Mouse (Mus musculus) hematopoietic stem cell, adult 5-6 weeks (primary cell): ENCODE data around the gene AC131692.1. TPM values are rescaled to one million over a fixed set of nuclear protein-coding genes. Genes with fewer than 3 reads are reported as not detected.
"Not testable (repeated sequence)": the region's sequence is repeated elsewhere in the genome, so short reads cannot be mapped to it uniquely, and the experiment has no call there.

Experiments
- ATAC-seq, 2 experiments: fragments of 125-278 bp in 1 of 2; replicated peaks in 1 of 2; 2 replicates each; pipeline ENCODE4 v1.8.0; 2016 to 2017; ENCODE audit warnings: inconsistent platforms in 2 of 2, mild to moderate bottlenecking in 2 of 2, moderate number of reproducible peaks in 2 of 2, low read depth in 1 of 2, moderate TSS enrichment in 1 of 2; ENCODE audit not compliant: low FRiP score in 2 of 2, poor library complexity in 2 of 2, severe bottlenecking in 2 of 2, insufficient read depth in 1 of 2, low TSS enrichment in 1 of 2
- total RNA-seq: library from RNA; stranded (forward); fragments of 172-1452, 232-1000 nt; gene quantifications from 2 replicates; pipeline ENCODE4 v1.2.3, GENCODE M21; 2017

AC131692.1 gene
- total RNA-seq, 1 experiment from 2014 or later = 1.5 TPM

- ATAC-seq = no peak
Measured at GRCm38 (mm10) chr19:6132171-6132827, 38.1 kb downstream of the AC131692.1 start.

DNA sequence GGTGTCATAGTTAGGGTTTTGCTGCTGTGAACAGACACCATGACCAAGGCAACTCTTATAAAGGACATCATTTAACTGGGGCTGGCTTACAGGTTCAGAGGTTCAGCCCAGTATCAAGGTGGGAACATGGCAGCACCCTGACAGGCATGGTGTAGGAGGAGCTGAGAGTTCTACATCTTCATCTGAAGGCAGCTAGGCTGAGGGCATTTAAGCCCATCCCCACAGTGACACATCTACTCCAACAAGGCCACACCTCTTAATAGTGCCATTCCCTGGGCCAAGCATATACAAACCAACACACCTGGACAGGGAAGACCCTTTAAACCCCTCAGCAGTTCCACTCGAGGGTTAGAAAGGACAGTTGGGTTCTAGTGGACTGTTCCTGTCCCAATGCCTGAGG lies 39.0 kb downstream of the AC131692.1 start:
- not testable (repeated sequence) for ATAC-seq

DNA sequence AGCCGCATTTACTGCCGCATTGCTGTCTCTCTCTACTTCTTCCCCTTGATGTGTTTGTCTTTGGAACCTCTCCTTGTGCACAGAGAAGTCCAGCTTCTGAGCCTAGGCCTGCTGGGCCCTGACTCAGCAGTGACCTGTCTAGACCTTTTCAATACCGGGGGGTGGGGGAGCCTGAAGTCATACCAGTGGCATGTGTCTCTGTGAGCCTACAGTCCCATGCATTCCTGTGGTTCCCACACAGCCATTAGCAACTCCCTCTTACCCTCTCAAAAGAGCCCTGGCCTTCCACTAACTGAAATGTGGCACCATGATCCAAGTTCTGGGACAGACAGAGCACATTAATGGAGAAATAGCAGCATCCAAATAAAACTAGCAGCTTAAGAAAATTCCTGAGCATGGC lies 42.2 kb downstream of the AC131692.1 start:
- no peak for ATAC-seq

DNA sequence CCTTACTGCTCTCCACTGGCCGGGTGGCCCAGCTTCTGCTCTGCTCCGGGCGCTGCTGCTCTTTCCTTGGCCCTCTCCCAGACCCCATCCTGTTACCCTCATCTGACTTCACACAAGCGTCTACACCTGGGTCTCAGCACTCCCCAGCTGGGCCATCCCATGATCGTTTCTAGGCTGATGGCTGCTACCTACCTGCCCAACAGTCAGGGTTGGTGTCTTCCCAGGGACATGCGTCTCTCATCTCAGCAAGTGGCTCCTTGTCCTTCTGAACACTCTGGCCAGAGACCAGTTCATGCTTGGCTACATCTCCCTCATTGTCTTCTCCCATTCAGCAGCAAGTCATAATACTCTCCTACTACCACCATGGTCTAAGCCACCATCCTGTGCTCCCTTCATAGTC lies 45.5 kb downstream of the AC131692.1 start:
- no peak for ATAC-seq

GRCm38 (mm10) chr19:6140374-6140677 lies 46.1 kb downstream of the AC131692.1 start:
- ATAC-seq = peak in 1 of 2 experiments; percentile 37; a peak in 2 of 4 replicates

DNA sequence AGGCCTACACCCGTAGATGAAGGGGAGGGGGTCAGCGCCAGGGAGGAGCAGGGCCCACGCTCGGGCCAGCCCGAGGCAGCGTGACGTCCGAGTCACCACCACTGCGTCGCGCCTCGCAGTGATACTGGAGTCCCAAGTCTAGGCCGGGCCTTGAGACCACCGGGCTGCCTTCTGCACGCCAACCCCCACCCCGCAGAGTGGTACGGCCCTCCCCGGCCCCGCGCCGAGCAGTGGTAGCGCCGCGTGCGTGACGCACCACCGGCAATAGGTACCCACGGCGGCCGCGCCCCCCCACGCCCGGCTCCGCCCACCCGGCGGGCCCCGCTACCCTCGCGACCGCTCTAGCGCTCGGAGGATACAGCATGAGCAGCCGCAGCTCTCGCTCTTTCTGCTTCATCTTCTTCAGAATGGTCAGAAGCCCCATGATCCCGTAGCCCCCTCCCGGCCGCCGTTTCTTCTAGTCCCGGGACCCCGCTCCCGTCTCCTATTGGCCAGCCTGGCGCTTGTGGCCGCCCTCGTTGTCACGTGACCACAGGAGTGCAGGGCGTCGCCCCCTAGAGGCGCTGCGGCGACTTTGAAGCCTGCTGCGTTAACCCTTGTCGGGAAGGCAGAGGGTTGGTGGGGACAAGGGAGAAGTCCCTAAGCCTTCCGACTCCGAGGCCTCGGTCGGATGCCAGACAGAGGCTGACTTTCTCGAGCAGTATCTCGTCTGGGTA lies 46.6 kb downstream of the AC131692.1 start, which contains the start of gene Batf2:
Gene Batf2, plus strand, starts transcription at position 306 of the 716 bp plus-strand sequence.
- ATAC-seq = peak; percentile 89 to 90

- peak; percentile 75 to 79 for ATAC-seq
Measured at GRCm38 (mm10) chr19:6141394-6141749, 47.2 kb downstream of the AC131692.1 start, which contains the start of gene Arl2. Gene Arl2, minus strand, starts transcription at chr19:6141548.

GRCm38 (mm10) chr19:6144842-6145241 lies 50.6 kb downstream of the AC131692.1 start:
- no peak for ATAC-seq

Other genes starting within 250 kb of the AC131692.1 start
- gene Frmd8, start 219.1 kb upstream of the AC131692.1 start, total RNA-seq = 26.4 and 31.8 TPM in 2 replicates
- gene Slc25a45, start 216.6 kb upstream of the AC131692.1 start, total RNA-seq = 48.1 and 60.3 TPM in 2 replicates
- gene Tigd3, start 200.3 kb upstream of the AC131692.1 start, total RNA-seq = 2.4 and 2.6 TPM in 2 replicates
- 121 and 154 TPM in 2 replicates for gene Dpf2, start 181.4 kb upstream of the AC131692.1 start, total RNA-seq
- gene Cdc42ep2, start 169.6 kb upstream of the AC131692.1 start, total RNA-seq = 0.25 TPM in 1 of 2 replicates, not detected in the other
- gene Pola2, start 130.2 kb upstream of the AC131692.1 start, total RNA-seq = 39.6 and 68.5 TPM in 2 replicates
- not detected in 2 replicates for gene Slc22a20, start 108.3 kb upstream of the AC131692.1 start, total RNA-seq
- gene Capn1, start 78.5 kb upstream of the AC131692.1 start, total RNA-seq = 32.4 and 37.5 TPM in 2 replicates
- 7.0 and 9.4 TPM in 2 replicates for gene Syvn1, start 47.8 kb upstream of the AC131692.1 start, total RNA-seq
- 37.0 and 38.9 TPM in 2 replicates for gene Mrpl49, start 36.6 kb upstream of the AC131692.1 start, total RNA-seq
- gene Fau, start 36.6 kb upstream of the AC131692.1 start, total RNA-seq = 1,306 and 2,041 TPM in 2 replicates
- gene Znhit2, start 33.2 kb upstream of the AC131692.1 start, total RNA-seq = 8.3 and 11.5 TPM in 2 replicates
- gene Tm7sf2, start 26.0 kb upstream of the AC131692.1 start, total RNA-seq = 1.3 and 3.0 TPM in 2 replicates
- gene Vps51, start 17.2 kb upstream of the AC131692.1 start, total RNA-seq = 46.8 and 52.8 TPM in 2 replicates
- gene Tmem262, start 14.4 kb upstream of the AC131692.1 start, total RNA-seq = not detected in 2 replicates
- gene Gm28374, start 12.2 kb upstream of the AC131692.1 start, total RNA-seq = not detected in 2 replicates
- gene Zfpl1, start 9.5 kb upstream of the AC131692.1 start, total RNA-seq = 23.5 and 68.8 TPM in 2 replicates
- gene Cdca5, start 9.4 kb upstream of the AC131692.1 start, total RNA-seq = 25.8 and 26.8 TPM in 2 replicates
- 0.13 TPM in 1 of 2 replicates, not detected in the other for gene Naaladl1, start 11.4 kb downstream of the AC131692.1 start, total RNA-seq
- 5.0 and 6.8 TPM in 2 replicates for gene Sac3d1, start 24.2 kb downstream of the AC131692.1 start, total RNA-seq
- gene Snx15, start 33.9 kb downstream of the AC131692.1 start, total RNA-seq = 3.4 and 13.4 TPM in 2 replicates
- gene Batf2, start 46.6 kb downstream of the AC131692.1 start, total RNA-seq = 3.3 and 5.6 TPM in 2 replicates
- gene Arl2, start 47.1 kb downstream of the AC131692.1 start, total RNA-seq = 24.9 and 37.0 TPM in 2 replicates
- gene Majin, start 90.0 kb downstream of the AC131692.1 start, total RNA-seq = not detected in 2 replicates
- 1.3 TPM in 1 of 2 replicates, not detected in the other for gene Gpha2, start 132.0 kb downstream of the AC131692.1 start, total RNA-seq
- gene Ppp2r5b, start 141.5 kb downstream of the AC131692.1 start, total RNA-seq = 5.5 and 6.2 TPM in 2 replicates
- gene Atg2a, start 147.2 kb downstream of the AC131692.1 start, total RNA-seq = 9.5 and 10.6 TPM in 2 replicates
- 18.4 and 28.4 TPM in 2 replicates for gene Ehd1, start 182.3 kb downstream of the AC131692.1 start, total RNA-seq
- gene Cdc42bpg, start 212.0 kb downstream of the AC131692.1 start, total RNA-seq = 2.9 and 4.3 TPM in 2 replicates
- gene Men1, start 240.6 kb downstream of the AC131692.1 start, total RNA-seq = 26.4 and 31.8 TPM in 2 replicates
- 71.5 and 88.1 TPM in 2 replicates for gene Map4k2, start 246.7 kb downstream of the AC131692.1 start, total RNA-seq